Comparison of ENCODE assay signal across 8 mouse cellular contexts in the genomic region with DNA sequence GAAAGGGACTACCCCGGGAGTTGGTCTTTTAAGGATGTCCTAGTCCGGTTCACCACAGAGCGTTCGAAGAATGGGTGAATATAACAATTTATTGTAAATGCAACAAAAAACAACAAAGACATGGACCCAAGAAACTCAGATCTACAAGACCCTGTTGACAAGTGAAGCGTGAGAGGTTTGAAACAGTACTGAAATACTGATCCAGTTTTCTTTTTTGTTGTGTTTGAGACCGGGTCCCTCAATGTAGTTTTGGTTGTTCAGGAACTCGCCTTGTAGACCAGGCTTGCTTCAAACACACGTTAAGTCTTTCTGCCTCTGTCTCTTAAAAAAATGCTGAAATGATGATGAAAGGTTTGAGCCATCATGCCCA. TPM values are rescaled to one million over a fixed set of nuclear protein-coding genes. Genes with fewer than 3 reads are reported as not detected.
DNase-seq lines count a peak whose midpoint lies in the region; ATAC-seq and TF ChIP-seq lines count a peak whose summit lies in the region.

No protein-coding gene starts in this region.

- ATAC-seq in heart, postnatal 0 days (ENCODE audit: insufficient read depth, low read depth), result no peak
- no peak for ATAC-seq in hindbrain, embryonic 11.5 days (ENCODE audit: low FRiP score)
- ATAC-seq in midbrain, embryonic 12.5 days (ENCODE audit: low FRiP score, low read depth), result no peak

- TF ChIP-seq EP300 in heart, postnatal 0 days (IDR thresholded peaks at IDR 0.05; ENCODE audit: low read depth), result no peak

- H3K27me3 ChIP-seq in heart, postnatal 0 days (ENCODE audit: control insufficient read depth, insufficient read depth, low read length), result no peaks in the 10 kb centered on the region
- no peaks in the 10 kb centered on the region for H3K27me3 ChIP-seq in hindbrain, embryonic 11.5 days (ENCODE audit: control insufficient read depth, insufficient read depth, low read length)
- no peaks in the 10 kb centered on the region for H3K27me3 ChIP-seq in midbrain, embryonic 12.5 days

- peak overlapping the region; percentile 67 for H3K4me2 ChIP-seq in heart, postnatal 0 days (ENCODE audit: low read depth, low read length)
- H3K4me2 ChIP-seq in hindbrain, embryonic 11.5 days (replicated peaks; ENCODE audit: low read depth, low read length), result peak overlapping the region; percentile 51
- peak overlapping the region; percentile 83 for H3K4me2 ChIP-seq in midbrain, embryonic 12.5 days (replicated peaks)

- DNase-seq in heart, postnatal 0 days (ENCODE audit: low spot score), result no peak
- DNase-seq in heart, postnatal 36 days, result no peak
- peak; percentile 26 for DNase-seq in MN1 (ENCODE audit: low spot score)
- no peak for DNase-seq in hindbrain, embryonic 11.5 days (ENCODE audit: low spot score)
- DNase-seq in yolk sac, embryonic 10.5 days (ENCODE audit: low spot score), result no peak
- no peak for DNase-seq in thymus, postnatal 4 days
- DNase-seq in testis, postnatal 14 days (ENCODE audit: low spot score), result no peak

- no peak for TF ChIP-seq CTCF in heart, postnatal 0 days (IDR thresholded peaks at IDR 0.05; ENCODE audit: low read depth)

- H3K4me3 ChIP-seq in heart, postnatal 0 days (ENCODE audit: low read depth, low read length), result peak overlapping the region; percentile 86
- H3K4me3 ChIP-seq in hindbrain, embryonic 11.5 days (ENCODE audit: low read depth, low read length), result peak overlapping the region; percentile 77
- peak overlapping the region; percentile 93 for H3K4me3 ChIP-seq in midbrain, embryonic 12.5 days

- H3K27ac ChIP-seq in heart, postnatal 0 days (ENCODE audit: low read depth), result peak overlapping the region; percentile 12; the same call in 1 of the 2 replicates
- H3K27ac ChIP-seq in hindbrain, embryonic 11.5 days (ENCODE audit: low read depth, low read length), result no peak overlapping the region
- no peak overlapping the region for H3K27ac ChIP-seq in midbrain, embryonic 12.5 days (replicated peaks)

- no peaks in the 10 kb centered on the region for H3K9me3 ChIP-seq in heart, postnatal 0 days (replicated peaks; ENCODE audit: control insufficient read depth, low read length)
- no peaks in the 10 kb centered on the region for H3K9me3 ChIP-seq in hindbrain, embryonic 11.5 days (ENCODE audit: control insufficient read depth, low read length)
- no peaks in the 10 kb centered on the region for H3K9me3 ChIP-seq in midbrain, embryonic 12.5 days

- H3K9ac ChIP-seq in heart, postnatal 0 days (replicated peaks; ENCODE audit: low read depth, low read length), result peak overlapping the region; percentile 86
- peak overlapping the region; percentile 60; the same call in 1 of the 2 replicates for H3K9ac ChIP-seq in hindbrain, embryonic 11.5 days (ENCODE audit: low read depth, low read length)
- peak overlapping the region; percentile 67 for H3K9ac ChIP-seq in midbrain, embryonic 12.5 days (replicated peaks)

- H3K4me1 ChIP-seq in heart, postnatal 0 days (ENCODE audit: control insufficient read depth, insufficient read depth), result peaks cover 8% of the 10 kb centered on the region; the same call in 1 of the 2 replicates
- no peaks in the 10 kb centered on the region for H3K4me1 ChIP-seq in hindbrain, embryonic 11.5 days (replicated peaks; ENCODE audit: control insufficient read depth, insufficient read depth, low read length)
- peaks cover 11% of the 10 kb centered on the region for H3K4me1 ChIP-seq in midbrain, embryonic 12.5 days

- H3K36me3 ChIP-seq in heart, postnatal 0 days (replicated peaks; ENCODE audit: control insufficient read depth, insufficient read depth, low read length), result peaks cover 31% of the 10 kb centered on the region
- peaks cover 6% of the 10 kb centered on the region; the same call in 1 of the 2 replicates for H3K36me3 ChIP-seq in hindbrain, embryonic 11.5 days (ENCODE audit: control insufficient read depth, insufficient read depth, low read length)
- H3K36me3 ChIP-seq in midbrain, embryonic 12.5 days, result peaks cover 35% of the 10 kb centered on the region

- intact Hi-C loops in heart, postnatal 36 days (cut with DNase I), result loop anchor here (5.0 to 10.0 kb wide), 3 partner anchors 178 to 1780 kb away; a partner anchor contains a TSS

- WGBS in heart, postnatal 0 days, result 14% methylated on average over 8 of the region's 8 CpGs
- 23% methylated on average over 8 of the region's 8 CpGs for WGBS in hindbrain, embryonic 11.5 days
- WGBS in midbrain, embryonic 12.5 days, result 30% methylated on average over 8 of the region's 8 CpGs

RNA-seq across cellular contexts. Expression of a gene that starts 0.7 kb away (rescaled TPM):
- 118 and 287 TPM in 2 replicates for total RNA-seq in heart, postnatal 0 days (2014; rRNA removed; ENCODE audit: low replicate concordance)
- polyA plus RNA-seq in heart, postnatal 0 days (2015; fragmentation: Nextera tagmentation; extraction: Ambion mirVana), result 455 and 488 TPM in 2 replicates
- 100 to 1,000 TPM; 313 to 343 TPM for total RNA-seq in heart, postnatal 36 days (2021)
- 749 and 752 TPM in 2 replicates for polyA plus RNA-seq in hindbrain, embryonic 11.5 days (2014; fragmentation: Nextera tagmentation; extraction: Ambion mirVana)
- 605 and 651 TPM in 2 replicates for polyA plus RNA-seq in midbrain, embryonic 12.5 days (2016; fragmentation: Nextera tagmentation; extraction: Ambion mirVana)

RNA-seq across cellular contexts. Expression of a gene that starts 26.5 kb away (rescaled TPM):
- 40.4 and 48.8 TPM in 2 replicates for total RNA-seq in heart, postnatal 0 days (2014; rRNA removed; ENCODE audit: low replicate concordance)
- polyA plus RNA-seq in heart, postnatal 0 days (2015; fragmentation: Nextera tagmentation; extraction: Ambion mirVana), result 18.3 and 19.4 TPM in 2 replicates
- 1 to 10 TPM; 3.9 to 5.6 TPM for total RNA-seq in heart, postnatal 36 days (2021)
- 8.4 and 8.8 TPM in 2 replicates for polyA plus RNA-seq in hindbrain, embryonic 11.5 days (2014; fragmentation: Nextera tagmentation; extraction: Ambion mirVana)
- 17.3 and 21.2 TPM in 2 replicates for polyA plus RNA-seq in midbrain, embryonic 12.5 days (2016; fragmentation: Nextera tagmentation; extraction: Ambion mirVana)
